Mouse (Mus musculus): ENCODE data around the gene Pcbp4. TPM values are rescaled to one million over a fixed set of nuclear protein-coding genes. Genes with fewer than 3 reads are reported as not detected.

Gene Pcbp4
- polyA plus RNA-seq, 1 experiment from 2014 or later, result 256 TPM

DNA sequence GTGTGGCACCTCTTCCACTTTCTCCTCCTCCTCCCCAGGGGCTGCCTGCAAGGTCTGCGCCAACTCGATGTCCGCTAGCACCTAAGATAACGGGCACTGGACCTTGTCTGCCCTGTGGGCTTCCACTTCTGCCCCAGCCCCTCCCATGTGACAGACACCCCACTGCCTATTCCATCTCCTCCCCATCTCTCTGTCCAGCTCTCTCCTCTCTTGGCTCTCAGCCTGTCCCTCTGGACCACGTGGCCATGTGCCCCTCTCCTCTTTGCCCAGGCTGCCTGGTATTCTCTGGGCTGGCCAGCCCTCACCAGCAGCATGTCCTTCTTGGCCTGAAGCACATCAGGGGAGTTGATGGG is 20.6 kb downstream of the Pcbp4 start:
- DNase-seq (ENCODE audit: low spot score, missing footprints) (peak; percentile 72), ATAC-seq (ENCODE audit: low FRiP score) (no peak)
- H3K27me3 ChIP-seq (ENCODE audit: control insufficient read depth, insufficient read depth, low read length), result no peaks in the 10 kb centered on the region
- peak overlapping the region; percentile 9; the same call in 1 of the 2 replicates for H3K9ac ChIP-seq (ENCODE audit: low read length)
- 83% methylated on average over 5 of the region's 5 CpGs for WGBS
- peaks cover 29% of the 10 kb centered on the region for H3K4me1 ChIP-seq (ENCODE audit: control insufficient read depth, insufficient read depth, low read length)
- H3K27ac ChIP-seq (ENCODE audit: low read depth, low read length), result no peak overlapping the region
- no peak overlapping the region for H3K4me3 ChIP-seq (ENCODE audit: low read depth, low read length)
- no peak overlapping the region for H3K4me2 ChIP-seq
- no peaks in the 10 kb centered on the region for H3K36me3 ChIP-seq (ENCODE audit: control insufficient read depth, insufficient read depth, low read length)
- H3K9me3 ChIP-seq (ENCODE audit: control insufficient read depth, low read length), result no peaks in the 10 kb centered on the region

DNA sequence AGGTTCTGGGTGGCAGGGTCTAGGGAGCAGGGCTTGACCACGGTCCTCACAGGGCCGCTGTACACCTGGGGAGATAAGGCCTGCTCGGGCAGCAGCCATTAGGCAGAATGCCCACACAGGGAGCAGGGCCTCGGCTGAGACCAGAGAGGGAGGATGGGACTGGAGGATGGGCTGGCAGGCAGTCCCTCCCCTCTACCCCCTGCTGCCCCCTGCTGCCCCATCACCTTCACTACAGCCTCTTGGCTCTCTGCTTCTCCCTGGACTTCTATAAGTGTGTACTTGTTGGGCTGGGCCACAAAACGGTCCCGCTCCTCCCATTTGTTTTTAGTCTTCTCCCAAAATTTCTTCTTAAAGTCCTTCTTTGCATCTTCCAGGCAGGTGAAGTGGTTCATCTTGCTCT is 21.4 kb downstream of the Pcbp4 start:
- Histone ChIP-seq H3K36me3 (ENCODE audit: control insufficient read depth, insufficient read depth, low read length) (no peaks in the 10 kb centered on the region), H3K9ac (ENCODE audit: low read length) (peak overlapping the region; percentile 9), H3K9me3 (ENCODE audit: control insufficient read depth, low read length) (no peaks in the 10 kb centered on the region), H3K4me1 (ENCODE audit: control insufficient read depth, insufficient read depth, low read length) (peaks cover 29% of the 10 kb centered on the region), H3K4me2 (no peak overlapping the region), H3K27ac (ENCODE audit: low read depth, low read length) (no peak overlapping the region), H3K27me3 (ENCODE audit: control insufficient read depth, insufficient read depth, low read length) (no peaks in the 10 kb centered on the region), H3K4me3 (ENCODE audit: low read depth, low read length) (no peak overlapping the region)
- DNase-seq (ENCODE audit: low spot score, missing footprints), result peak; percentile 98
- WGBS, result 6% methylated on average over 6 of the region's 6 CpGs
- peak; percentile 30 for ATAC-seq (ENCODE audit: low FRiP score)

DNA sequence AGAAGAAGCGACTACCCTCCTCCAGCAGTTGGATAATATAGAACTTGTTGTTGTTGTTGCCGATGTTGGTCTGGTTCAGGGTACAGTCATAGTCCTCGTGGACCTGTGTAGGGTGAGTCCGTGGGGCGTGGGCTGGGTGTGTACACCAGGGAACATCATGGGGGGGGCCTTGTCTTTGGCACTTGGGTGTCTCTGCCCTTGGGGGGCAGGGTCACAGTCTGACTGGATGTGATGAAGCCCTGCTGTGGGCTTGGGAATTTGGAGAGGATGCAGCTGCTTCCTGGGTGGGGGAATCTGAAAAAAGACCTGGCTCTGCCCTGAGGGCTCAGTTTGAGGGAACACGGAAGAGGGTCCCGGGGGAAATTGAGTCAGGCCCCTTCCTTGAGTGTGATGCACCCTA is 22.0 kb downstream of the Pcbp4 start:
- H3K4me2 ChIP-seq, result no peak overlapping the region
- ATAC-seq (ENCODE audit: low FRiP score), result no peak
- DNase-seq (ENCODE audit: low spot score, missing footprints), result peak; percentile 80
- H3K9me3 ChIP-seq (ENCODE audit: control insufficient read depth, low read length), result no peaks in the 10 kb centered on the region
- H3K4me3 ChIP-seq (ENCODE audit: low read depth, low read length), result no peak overlapping the region
- H3K9ac ChIP-seq (ENCODE audit: low read length), result peak overlapping the region; percentile 3; the same call in 1 of the 2 replicates
- H3K27ac ChIP-seq (ENCODE audit: low read depth, low read length), result no peak overlapping the region
- H3K36me3 ChIP-seq (ENCODE audit: control insufficient read depth, insufficient read depth, low read length), result no peaks in the 10 kb centered on the region
- peaks cover 29% of the 10 kb centered on the region for H3K4me1 ChIP-seq (ENCODE audit: control insufficient read depth, insufficient read depth, low read length)
- no peaks in the 10 kb centered on the region for H3K27me3 ChIP-seq (ENCODE audit: control insufficient read depth, insufficient read depth, low read length)
- 67% methylated on average over 7 of the region's 7 CpGs for WGBS

GRCm38 (mm10) chr9:106475663-106476001 is 22.5 kb downstream of the Pcbp4 start, which contains the start of gene Rrp9:
Gene Rrp9 (plus strand): TSS chr9:106475963.
- 82% methylated on average over 10 of the region's 10 CpGs for WGBS
- H3K4me3 ChIP-seq (ENCODE audit: low read depth, low read length), result no peak within 1 kb of the TSS

DNA sequence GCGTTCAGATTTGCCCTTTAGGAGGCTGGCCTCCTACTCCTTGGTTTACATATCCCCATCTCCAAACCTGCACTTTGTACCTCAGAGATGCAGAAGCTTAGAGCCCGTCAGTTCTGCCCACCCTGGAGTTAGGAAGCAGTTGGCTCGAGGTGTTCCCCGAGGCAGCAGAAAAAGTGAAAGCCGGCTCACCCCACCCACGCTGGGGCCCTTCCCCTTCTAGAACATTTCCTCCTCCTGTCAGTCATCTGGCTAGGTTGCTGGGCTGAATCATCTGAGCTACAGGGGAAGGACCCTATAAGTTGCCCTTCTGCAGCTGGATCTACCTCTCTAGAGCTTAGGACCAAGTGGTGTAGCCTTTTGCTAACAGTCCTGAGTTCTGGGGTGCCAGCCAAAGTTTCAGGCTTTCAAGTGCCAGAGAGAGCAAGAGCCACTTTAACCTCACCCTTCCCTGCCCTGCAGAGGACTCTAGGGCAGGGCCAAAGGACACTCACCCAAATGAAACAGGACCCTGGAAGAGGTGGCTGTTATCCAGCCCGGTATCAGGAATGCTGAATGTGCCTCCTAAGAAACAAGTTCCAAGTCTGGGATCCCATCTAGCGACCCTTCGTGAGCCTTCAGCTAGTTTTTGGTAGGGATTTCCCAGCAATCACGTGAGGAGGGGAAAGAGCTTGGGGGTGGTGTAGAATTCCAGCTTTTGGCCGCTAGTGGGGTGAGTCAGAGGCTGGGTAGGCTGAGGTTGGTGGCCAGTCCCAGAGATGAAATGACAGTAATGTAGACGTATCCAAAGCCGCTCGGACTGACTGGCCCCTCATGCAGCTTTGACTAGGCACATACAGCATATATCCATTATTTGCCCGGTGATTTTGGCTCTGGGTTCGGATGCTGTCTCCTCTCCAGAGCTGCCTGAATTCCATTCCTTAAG is 23.2 kb downstream of the Pcbp4 start:
- H3K9ac ChIP-seq (ENCODE audit: low read length), result peak overlapping the region; percentile 38

More at GRCm38 (mm10) chr9:106475663-106476001, 22.5 kb downstream of the Pcbp4 start, which contains the start of gene Rrp9:
- ATAC-seq (ENCODE audit: low FRiP score) (no peak), DNase-seq (ENCODE audit: low spot score, missing footprints) (peak; percentile 66)
- H3K9ac ChIP-seq (ENCODE audit: low read length), result peak within 1 kb of the TSS; percentile 38
- no peaks in the 10 kb centered on the region for H3K27me3 ChIP-seq (ENCODE audit: control insufficient read depth, insufficient read depth, low read length)
- peaks cover under 1% of the 10 kb centered on the region; the same call in 1 of the 2 replicates for H3K36me3 ChIP-seq (ENCODE audit: control insufficient read depth, insufficient read depth, low read length)
- no peaks in the 10 kb centered on the region for H3K9me3 ChIP-seq (ENCODE audit: control insufficient read depth, low read length)
- no peak within 1 kb of the TSS for H3K27ac ChIP-seq (ENCODE audit: low read depth, low read length)
- H3K4me2 ChIP-seq, result peak within 1 kb of the TSS; percentile 30; the same call in 1 of the 2 replicates
- peaks cover 29% of the 10 kb centered on the region for H3K4me1 ChIP-seq (ENCODE audit: control insufficient read depth, insufficient read depth, low read length)

GRCm38 (mm10) chr9:106476924-106477484 is 23.9 kb downstream of the Pcbp4 start, which contains the start of gene Parp3:
Gene Parp3 (minus strand): TSS chr9:106476949.
- WGBS, result under 1% methylated on average over 41 of the region's 41 CpGs
- Histone ChIP-seq H3K36me3 (ENCODE audit: control insufficient read depth, insufficient read depth, low read length) (peaks cover 6% of the 10 kb centered on the region), H3K4me3 (ENCODE audit: low read depth, low read length) (peak within 1 kb of the TSS; percentile 56), H3K9ac (ENCODE audit: low read length) (peak within 1 kb of the TSS; percentile 67), H3K4me1 (ENCODE audit: control insufficient read depth, insufficient read depth, low read length) (peaks cover 24% of the 10 kb centered on the region), H3K27me3 (ENCODE audit: control insufficient read depth, insufficient read depth, low read length) (no peaks in the 10 kb centered on the region), H3K9me3 (ENCODE audit: control insufficient read depth, low read length) (no peaks in the 10 kb centered on the region), H3K27ac (ENCODE audit: low read depth, low read length) (no peak within 1 kb of the TSS), H3K4me2 (peak within 1 kb of the TSS; percentile 97)
- ATAC-seq (ENCODE audit: low FRiP score), result peak; percentile 98
- peak; percentile 99 for DNase-seq (ENCODE audit: low spot score, missing footprints)

More for the DNA sequence above, 23.2 kb downstream of the Pcbp4 start:
- Histone ChIP-seq H3K4me3 (ENCODE audit: low read depth, low read length) (no peak overlapping the region), H3K27ac (ENCODE audit: low read depth, low read length) (no peak overlapping the region), H3K27me3 (ENCODE audit: control insufficient read depth, insufficient read depth, low read length) (no peaks in the 10 kb centered on the region), H3K4me2 (peak overlapping the region; percentile 30; the same call in 1 of the 2 replicates), H3K9me3 (ENCODE audit: control insufficient read depth, low read length) (no peaks in the 10 kb centered on the region), H3K36me3 (ENCODE audit: control insufficient read depth, insufficient read depth, low read length) (peaks cover 6% of the 10 kb centered on the region), H3K4me1 (ENCODE audit: control insufficient read depth, insufficient read depth, low read length) (peaks cover 29% of the 10 kb centered on the region)
- DNase-seq (ENCODE audit: low spot score, missing footprints) (no peak), ATAC-seq (ENCODE audit: low FRiP score) (peak; percentile 52; the same call in 1 of the 2 replicates)
- WGBS, result 38% methylated on average over 16 of the region's 16 CpGs

DNA sequence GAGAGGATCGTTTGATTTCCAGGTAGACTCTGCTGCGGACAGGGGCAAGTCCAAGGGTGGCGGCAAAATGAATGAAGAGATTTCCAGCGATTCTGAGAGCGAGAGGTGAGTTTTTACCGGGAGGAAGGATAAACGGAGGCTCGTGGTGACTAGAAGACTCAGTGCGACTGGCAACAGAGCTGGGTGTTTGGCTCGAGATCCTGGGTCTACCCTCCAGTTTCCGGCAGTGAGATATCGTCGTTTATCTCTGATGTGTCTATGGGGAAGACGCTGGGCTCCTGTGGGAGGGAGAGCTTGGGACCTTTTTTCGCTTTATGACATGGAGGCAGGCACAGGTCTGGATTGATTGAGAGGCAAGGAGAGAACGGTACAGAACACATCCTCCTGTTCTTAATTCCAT is 24.6 kb downstream of the Pcbp4 start:
- DNase-seq (ENCODE audit: low spot score, missing footprints) (peak; percentile 87), ATAC-seq (ENCODE audit: low FRiP score) (no peak)
- H3K9ac ChIP-seq (ENCODE audit: low read length), result peak overlapping the region; percentile 67
- H3K4me1 ChIP-seq (ENCODE audit: control insufficient read depth, insufficient read depth, low read length), result peaks cover 24% of the 10 kb centered on the region
- H3K27ac ChIP-seq (ENCODE audit: low read depth, low read length), result no peak overlapping the region
- no peaks in the 10 kb centered on the region for H3K27me3 ChIP-seq (ENCODE audit: control insufficient read depth, insufficient read depth, low read length)
- H3K9me3 ChIP-seq (ENCODE audit: control insufficient read depth, low read length), result no peaks in the 10 kb centered on the region
- peaks cover 6% of the 10 kb centered on the region for H3K36me3 ChIP-seq (ENCODE audit: control insufficient read depth, insufficient read depth, low read length)
- H3K4me3 ChIP-seq (ENCODE audit: low read depth, low read length), result peak overlapping the region; percentile 56
- peak overlapping the region; percentile 97 for H3K4me2 ChIP-seq
- WGBS, result 6% methylated on average over 16 of the region's 16 CpGs

DNA sequence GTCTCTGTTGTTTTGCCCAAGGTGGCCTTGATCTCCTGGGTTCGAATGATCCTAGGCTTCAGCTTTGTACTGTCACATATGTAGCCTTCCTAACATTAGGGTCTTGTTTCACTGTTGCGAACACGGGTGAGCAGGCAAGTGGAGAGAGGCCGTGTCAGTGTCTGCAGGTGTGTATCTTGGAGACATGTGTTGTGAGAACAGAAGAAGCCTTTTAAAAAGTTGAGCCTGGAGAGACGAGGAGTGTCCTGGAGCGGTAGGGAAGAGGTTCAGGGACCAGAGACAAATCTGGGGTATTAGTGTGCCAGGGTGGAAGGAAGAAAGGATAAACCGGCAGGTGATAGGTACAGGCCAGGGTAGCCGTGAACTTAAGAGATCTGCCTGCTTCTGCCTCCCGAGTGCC is 25.0 kb downstream of the Pcbp4 start:
- Histone ChIP-seq H3K4me3 (ENCODE audit: low read depth, low read length) (peak overlapping the region; percentile 56), H3K36me3 (ENCODE audit: control insufficient read depth, insufficient read depth, low read length) (peaks cover 6% of the 10 kb centered on the region), H3K27me3 (ENCODE audit: control insufficient read depth, insufficient read depth, low read length) (no peaks in the 10 kb centered on the region), H3K9me3 (ENCODE audit: control insufficient read depth, low read length) (no peaks in the 10 kb centered on the region), H3K4me1 (ENCODE audit: control insufficient read depth, insufficient read depth, low read length) (peaks cover 24% of the 10 kb centered on the region), H3K27ac (ENCODE audit: low read depth, low read length) (no peak overlapping the region), H3K9ac (ENCODE audit: low read length) (peak overlapping the region; percentile 67), H3K4me2 (peak overlapping the region; percentile 97)
- DNase-seq (ENCODE audit: low spot score, missing footprints) (no peak), ATAC-seq (ENCODE audit: low FRiP score) (no peak)
- WGBS, result 81% methylated on average over 9 of the region's 9 CpGs

GRCm38 (mm10) chr9:106480541-106480940 is 27.4 kb downstream of the Pcbp4 start:
- no peaks in the 10 kb centered on the region for H3K9me3 ChIP-seq (ENCODE audit: control insufficient read depth, low read length)
- peaks cover 13% of the 10 kb centered on the region for H3K4me1 ChIP-seq (ENCODE audit: control insufficient read depth, insufficient read depth, low read length)
- DNase-seq (ENCODE audit: low spot score, missing footprints) (no peak), ATAC-seq (ENCODE audit: low FRiP score) (no peak)
- H3K27ac ChIP-seq (ENCODE audit: low read depth, low read length), result no peak overlapping the region
- peaks cover 19% of the 10 kb centered on the region for H3K36me3 ChIP-seq (ENCODE audit: control insufficient read depth, insufficient read depth, low read length)
- no peak overlapping the region for H3K4me2 ChIP-seq
- 92% methylated on average over 7 of the region's 7 CpGs for WGBS
- no peak overlapping the region for H3K9ac ChIP-seq (ENCODE audit: low read length)
- no peaks in the 10 kb centered on the region for H3K27me3 ChIP-seq (ENCODE audit: control insufficient read depth, insufficient read depth, low read length)
- no peak overlapping the region for H3K4me3 ChIP-seq (ENCODE audit: low read depth, low read length)

Data from midbrain, embryonic 11.5 days (tissue).